Mouse (Mus musculus): Measurements from ENCODE around the gene Rai1. TPM values are rescaled to one million over a fixed set of nuclear protein-coding genes. Genes with fewer than 3 reads are reported as not detected.

Gene Rai1
- polyA plus RNA-seq, 1 experiment from 2014 or later, result 31.2 TPM

- ATAC-seq (replicated peaks; ENCODE audit: low FRiP score, low TSS enrichment, low read depth), result no peak
Observed at GRCm38 (mm10) chr11:60070599-60070998, 34.2 kb upstream of the Rai1 start.

GRCm38 (mm10) chr11:60071221-60071620 lies 33.6 kb upstream of the Rai1 start:
- Histone ChIP-seq H3K4me2 (ENCODE audit: low read length) (no peak overlapping the region), H3K9me3 (ENCODE audit: control insufficient read depth, low read length) (no peaks in the 10 kb centered on the region), H3K36me3 (ENCODE audit: control insufficient read depth, insufficient read depth, low read length) (no peaks in the 10 kb centered on the region), H3K4me1 (replicated peaks; ENCODE audit: control insufficient read depth, insufficient read depth, low read length) (no peaks in the 10 kb centered on the region), H3K27ac (ENCODE audit: low read depth) (no peak overlapping the region), H3K9ac (ENCODE audit: low read length) (no peak overlapping the region), H3K27me3 (replicated peaks; ENCODE audit: control insufficient read depth, insufficient read depth, low read length) (no peaks in the 10 kb centered on the region), H3K4me3 (ENCODE audit: low read depth, low read length) (no peak overlapping the region)
- ATAC-seq (replicated peaks; ENCODE audit: low FRiP score, low TSS enrichment, low read depth), result no peak
- no peak for DNase-seq (ENCODE audit: low spot score)
- 86% methylated on average over 6 of the region's 6 CpGs for WGBS

More at GRCm38 (mm10) chr11:60070599-60070998, 34.2 kb upstream of the Rai1 start:
- 41% methylated on average over 8 of the region's 8 CpGs for WGBS
- no peak overlapping the region for H3K4me3 ChIP-seq (ENCODE audit: low read depth, low read length)
- H3K36me3 ChIP-seq (ENCODE audit: control insufficient read depth, insufficient read depth, low read length), result no peaks in the 10 kb centered on the region
- H3K9ac ChIP-seq (ENCODE audit: low read length), result no peak overlapping the region
- H3K4me2 ChIP-seq (ENCODE audit: low read length), result no peak overlapping the region
- no peaks in the 10 kb centered on the region for H3K4me1 ChIP-seq (replicated peaks; ENCODE audit: control insufficient read depth, insufficient read depth, low read length)
- H3K9me3 ChIP-seq (ENCODE audit: control insufficient read depth, low read length), result no peaks in the 10 kb centered on the region
- H3K27me3 ChIP-seq (replicated peaks; ENCODE audit: control insufficient read depth, insufficient read depth, low read length), result no peaks in the 10 kb centered on the region
- no peak overlapping the region for H3K27ac ChIP-seq (ENCODE audit: low read depth)
- DNase-seq (ENCODE audit: low spot score), result peak; percentile 81

DNA sequence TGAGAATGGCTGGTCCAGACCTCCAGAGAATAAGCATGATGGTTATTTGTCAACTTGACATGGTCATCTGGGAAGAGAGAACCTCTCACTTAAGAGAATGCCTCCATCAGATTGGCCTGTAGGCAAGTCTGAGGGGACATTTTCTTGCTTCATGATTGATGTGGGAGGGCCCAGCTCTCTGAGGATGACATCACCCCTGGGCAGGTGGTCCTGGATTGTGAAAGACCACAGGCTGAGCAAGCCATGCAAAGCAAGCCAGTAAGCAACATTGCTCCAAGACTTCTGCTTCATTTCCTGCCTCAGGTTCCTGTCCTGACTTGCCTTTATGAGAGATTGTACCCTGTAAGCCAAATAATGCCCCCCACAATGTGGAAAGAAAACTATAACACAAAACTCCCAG lies 31.7 kb upstream of the Rai1 start:
- no peak for DNase-seq (ENCODE audit: low spot score)

GRCm38 (mm10) chr11:60073936-60074502 lies 30.8 kb upstream of the Rai1 start:
- DNase-seq (ENCODE audit: low spot score), result no peak
- H3K4me2 ChIP-seq (ENCODE audit: low read length), result no peak overlapping the region
- no peak overlapping the region for H3K27ac ChIP-seq (ENCODE audit: low read depth)

More for the DNA sequence above, 31.7 kb upstream of the Rai1 start:
- ATAC-seq (replicated peaks; ENCODE audit: low FRiP score, low TSS enrichment, low read depth), result no peak
- H3K9me3 ChIP-seq (ENCODE audit: control insufficient read depth, low read length), result no peaks in the 10 kb centered on the region
- no peak overlapping the region for H3K9ac ChIP-seq (ENCODE audit: low read length)
- H3K36me3 ChIP-seq (ENCODE audit: control insufficient read depth, insufficient read depth, low read length), result no peaks in the 10 kb centered on the region
- no peak overlapping the region for H3K27ac ChIP-seq (ENCODE audit: low read depth)
- H3K4me1 ChIP-seq (replicated peaks; ENCODE audit: control insufficient read depth, insufficient read depth, low read length), result no peaks in the 10 kb centered on the region
- H3K4me3 ChIP-seq (ENCODE audit: low read depth, low read length), result no peak overlapping the region
- H3K4me2 ChIP-seq (ENCODE audit: low read length), result no peak overlapping the region
- H3K27me3 ChIP-seq (replicated peaks; ENCODE audit: control insufficient read depth, insufficient read depth, low read length), result no peaks in the 10 kb centered on the region

DNA sequence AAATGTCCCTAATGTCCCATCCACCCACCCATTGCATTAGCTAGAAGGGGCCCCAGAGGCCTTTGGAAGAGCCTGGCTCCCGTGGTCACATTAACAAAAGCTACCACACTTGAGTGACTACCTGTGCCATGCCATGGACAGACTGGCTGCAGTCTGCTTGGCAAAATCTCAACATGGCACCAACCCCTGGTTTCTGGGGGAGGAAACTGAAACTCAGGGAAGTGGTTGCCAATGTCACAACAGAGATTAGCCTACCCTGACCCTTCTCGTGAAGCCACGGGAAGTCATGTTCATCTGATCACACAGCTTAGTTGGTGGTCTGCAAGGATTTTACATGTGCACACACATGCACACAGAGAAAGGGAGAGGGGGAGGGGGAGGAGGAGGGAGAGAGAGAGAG lies 28.6 kb upstream of the Rai1 start:
- H3K9ac ChIP-seq (ENCODE audit: low read length), result no peak overlapping the region
- no peaks in the 10 kb centered on the region for H3K27me3 ChIP-seq (replicated peaks; ENCODE audit: control insufficient read depth, insufficient read depth, low read length)
- H3K36me3 ChIP-seq (ENCODE audit: control insufficient read depth, insufficient read depth, low read length), result no peaks in the 10 kb centered on the region
- no peak overlapping the region for H3K4me3 ChIP-seq (ENCODE audit: low read depth, low read length)
- no peak overlapping the region for H3K27ac ChIP-seq (ENCODE audit: low read depth)
- H3K9me3 ChIP-seq (ENCODE audit: control insufficient read depth, low read length), result no peaks in the 10 kb centered on the region
- DNase-seq (ENCODE audit: low spot score) (no peak), ATAC-seq (replicated peaks; ENCODE audit: low FRiP score, low TSS enrichment, low read depth) (no peak)
- WGBS, result 80% methylated on average over 3 of the region's 3 CpGs
- H3K4me2 ChIP-seq (ENCODE audit: low read length), result no peak overlapping the region
- no peaks in the 10 kb centered on the region for H3K4me1 ChIP-seq (replicated peaks; ENCODE audit: control insufficient read depth, insufficient read depth, low read length)

More at GRCm38 (mm10) chr11:60073936-60074502, 30.8 kb upstream of the Rai1 start:
- WGBS, result 56% methylated on average over 15 of the region's 15 CpGs
- H3K9ac ChIP-seq (ENCODE audit: low read length), result no peak overlapping the region
- no peaks in the 10 kb centered on the region for H3K9me3 ChIP-seq (ENCODE audit: control insufficient read depth, low read length)
- H3K4me3 ChIP-seq (ENCODE audit: low read depth, low read length), result no peak overlapping the region
- no peak for ATAC-seq (replicated peaks; ENCODE audit: low FRiP score, low TSS enrichment, low read depth)
- H3K36me3 ChIP-seq (ENCODE audit: control insufficient read depth, insufficient read depth, low read length), result no peaks in the 10 kb centered on the region
- H3K27me3 ChIP-seq (replicated peaks; ENCODE audit: control insufficient read depth, insufficient read depth, low read length), result no peaks in the 10 kb centered on the region
- H3K4me1 ChIP-seq (replicated peaks; ENCODE audit: control insufficient read depth, insufficient read depth, low read length), result no peaks in the 10 kb centered on the region

DNA sequence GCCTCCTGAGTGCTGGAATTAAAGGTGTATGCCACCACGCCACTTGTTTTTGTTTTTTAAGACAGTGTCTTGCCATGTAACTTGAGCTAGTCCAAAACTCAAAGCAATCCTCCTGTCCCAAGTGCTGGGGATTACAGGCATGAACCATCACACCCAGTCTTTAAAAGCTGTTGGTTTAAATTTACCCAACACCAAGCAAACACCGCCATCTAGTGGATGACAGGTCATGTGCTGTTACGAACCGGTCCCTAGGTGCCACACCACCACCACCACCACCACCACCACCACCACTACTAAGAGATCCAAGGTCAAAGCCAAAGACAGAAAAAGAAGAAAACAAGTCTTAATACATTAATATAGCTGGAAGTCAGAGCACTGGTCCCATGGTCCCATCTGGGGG lies 28.0 kb upstream of the Rai1 start:
- no peak overlapping the region for H3K4me3 ChIP-seq (ENCODE audit: low read depth, low read length)
- WGBS, result 18% methylated on average over 4 of the region's 4 CpGs
- H3K27me3 ChIP-seq (replicated peaks; ENCODE audit: control insufficient read depth, insufficient read depth, low read length), result no peaks in the 10 kb centered on the region
- no peaks in the 10 kb centered on the region for H3K36me3 ChIP-seq (ENCODE audit: control insufficient read depth, insufficient read depth, low read length)
- H3K9ac ChIP-seq (ENCODE audit: low read length), result no peak overlapping the region
- no peaks in the 10 kb centered on the region for H3K4me1 ChIP-seq (replicated peaks; ENCODE audit: control insufficient read depth, insufficient read depth, low read length)
- no peak overlapping the region for H3K4me2 ChIP-seq (ENCODE audit: low read length)
- H3K27ac ChIP-seq (ENCODE audit: low read depth), result no peak overlapping the region
- H3K9me3 ChIP-seq (ENCODE audit: control insufficient read depth, low read length), result no peaks in the 10 kb centered on the region
- ATAC-seq (replicated peaks; ENCODE audit: low FRiP score, low TSS enrichment, low read depth) (0 out of 2 replicates have a peak, but pooled peaks have one; percentile 50), DNase-seq (ENCODE audit: low spot score) (peak; percentile 63)

DNA sequence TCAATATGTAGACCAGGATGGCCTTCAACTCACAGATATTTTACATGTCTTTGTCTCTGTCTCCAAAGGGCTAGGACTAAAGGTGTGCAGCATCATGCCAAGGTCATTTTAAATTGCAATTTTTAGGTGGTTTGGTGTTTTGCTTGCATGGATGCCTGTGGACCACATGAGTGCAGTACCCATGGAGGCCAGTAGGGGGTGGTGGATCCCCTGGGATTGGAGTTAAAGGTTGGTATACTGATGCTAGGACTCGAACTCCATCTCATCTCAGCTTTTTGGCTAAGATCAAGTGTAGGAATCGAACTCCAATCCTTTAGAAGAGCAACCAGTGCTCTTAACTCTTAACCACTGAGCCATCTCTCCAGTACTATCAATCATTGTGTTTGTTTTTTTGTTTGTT lies 20.2 kb upstream of the Rai1 start:
- Histone ChIP-seq H3K27ac (ENCODE audit: low read depth) (no peak overlapping the region), H3K9ac (ENCODE audit: low read length) (no peak overlapping the region), H3K4me2 (ENCODE audit: low read length) (no peak overlapping the region), H3K4me3 (ENCODE audit: low read depth, low read length) (no peak overlapping the region), H3K4me1 (replicated peaks; ENCODE audit: control insufficient read depth, insufficient read depth, low read length) (no peaks in the 10 kb centered on the region), H3K36me3 (ENCODE audit: control insufficient read depth, insufficient read depth, low read length) (no peaks in the 10 kb centered on the region), H3K27me3 (replicated peaks; ENCODE audit: control insufficient read depth, insufficient read depth, low read length) (no peaks in the 10 kb centered on the region), H3K9me3 (ENCODE audit: control insufficient read depth, low read length) (no peaks in the 10 kb centered on the region)
- DNase-seq (ENCODE audit: low spot score) (peak; percentile 73), ATAC-seq (replicated peaks; ENCODE audit: low FRiP score, low TSS enrichment, low read depth) (no peak)
- WGBS, result 48% methylated on average over 2 of the region's 2 CpGs

DNA sequence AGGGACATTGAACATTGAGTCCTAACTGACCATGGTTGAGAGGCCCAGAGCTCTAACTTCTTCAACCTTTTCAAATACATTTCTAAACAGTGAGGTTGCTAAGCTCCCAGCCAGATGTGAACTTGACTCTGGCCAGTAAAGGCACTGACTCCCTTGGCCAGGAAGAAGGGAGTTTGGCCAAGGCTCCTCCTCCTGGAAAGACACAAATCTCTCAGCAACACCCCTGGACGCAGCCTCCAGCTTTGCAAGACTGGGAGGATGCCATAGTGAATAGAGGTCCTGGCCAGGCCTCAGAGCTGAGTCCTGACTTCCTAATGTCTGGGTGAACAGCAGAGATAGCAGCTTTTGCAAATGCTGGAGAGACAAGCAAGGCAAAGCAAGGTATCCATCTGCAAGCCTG lies 18.1 kb upstream of the Rai1 start:
- no peak for ATAC-seq (replicated peaks; ENCODE audit: low FRiP score, low TSS enrichment, low read depth)
- Histone ChIP-seq H3K4me3 (ENCODE audit: low read depth, low read length) (no peak overlapping the region), H3K4me1 (replicated peaks; ENCODE audit: control insufficient read depth, insufficient read depth, low read length) (0 out of 2 replicates have a peak, but pooled peaks cover 3% of the 10 kb centered on the region), H3K9me3 (ENCODE audit: control insufficient read depth, low read length) (no peaks in the 10 kb centered on the region), H3K9ac (ENCODE audit: low read length) (no peak overlapping the region), H3K27me3 (replicated peaks; ENCODE audit: control insufficient read depth, insufficient read depth, low read length) (no peaks in the 10 kb centered on the region), H3K36me3 (ENCODE audit: control insufficient read depth, insufficient read depth, low read length) (no peaks in the 10 kb centered on the region), H3K4me2 (ENCODE audit: low read length) (no peak overlapping the region), H3K27ac (ENCODE audit: low read depth) (no peak overlapping the region)
- no peak for DNase-seq (ENCODE audit: low spot score)
- WGBS, result 63% methylated on average over 1 of the region's 1 CpGs

DNA sequence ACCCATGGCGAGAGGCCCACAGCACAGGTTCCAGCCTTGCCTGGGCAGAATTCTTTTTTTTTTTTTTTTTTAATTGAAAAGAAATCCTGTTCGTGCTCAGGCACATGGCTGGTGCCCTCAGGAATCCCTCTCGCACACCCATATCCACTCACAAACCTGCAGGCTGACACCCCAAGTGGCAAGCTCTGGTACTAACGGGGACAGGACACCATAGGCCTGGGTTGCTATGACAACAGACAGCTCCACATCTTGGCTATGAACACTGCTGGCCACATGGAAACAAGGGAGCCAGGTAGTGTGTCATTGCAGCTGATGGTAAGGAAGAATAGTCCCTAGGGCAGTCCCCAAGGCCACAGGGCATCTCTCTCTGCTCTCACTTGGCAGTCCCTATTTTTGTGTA lies 15.9 kb upstream of the Rai1 start:
- no peaks in the 10 kb centered on the region for H3K36me3 ChIP-seq (ENCODE audit: control insufficient read depth, insufficient read depth, low read length)
- ATAC-seq (replicated peaks; ENCODE audit: low FRiP score, low TSS enrichment, low read depth), result no peak; the same call in 1 of the 2 replicates
- no peak overlapping the region for H3K4me2 ChIP-seq (ENCODE audit: low read length)
- 53% methylated on average over 4 of the region's 4 CpGs for WGBS
- no peak overlapping the region for H3K27ac ChIP-seq (ENCODE audit: low read depth)
- DNase-seq (ENCODE audit: low spot score), result no peak
- no peaks in the 10 kb centered on the region for H3K27me3 ChIP-seq (replicated peaks; ENCODE audit: control insufficient read depth, insufficient read depth, low read length)
- H3K9ac ChIP-seq (ENCODE audit: low read length), result no peak overlapping the region
- H3K9me3 ChIP-seq (ENCODE audit: control insufficient read depth, low read length), result no peaks in the 10 kb centered on the region
- H3K4me3 ChIP-seq (ENCODE audit: low read depth, low read length), result no peak overlapping the region
- peaks cover 3% of the 10 kb centered on the region; the same call in 1 of the 2 replicates for H3K4me1 ChIP-seq (replicated peaks; ENCODE audit: control insufficient read depth, insufficient read depth, low read length)

All from intestine, embryonic 14.5 days (tissue).